Mouse (Mus musculus) ES-E14 (cell line): ENCODE data around the gene Zmiz1.

Source experiments
- CHD2 ChIP-seq: IDR thresholded peaks from 2 replicates; pipeline ENCODE4 v1.6.1; 2014; ENCODE audit warnings: mild to moderate bottlenecking, low read depth, low read length, inconsistent platforms
- HCFC1 ChIP-seq: IDR thresholded peaks from 2 replicates; pipeline ENCODE4 v1.6.1; 2012; ENCODE audit warnings: low read length, inconsistent platforms, borderline replicate concordance; ENCODE audit not compliant: insufficient read depth
- MAFK ChIP-seq: IDR thresholded peaks from 2 replicates; pipeline ENCODE4 v1.6.1; 2014; ENCODE audit warnings: mild to moderate bottlenecking, low read depth, low read length, inconsistent platforms; ENCODE audit not compliant: insufficient read depth
- ZC3H11A ChIP-seq: IDR thresholded peaks from 2 replicates; pipeline ENCODE4 v1.6.1; 2012; ENCODE audit warnings: low read depth, mild to moderate bottlenecking, inconsistent platforms, low read length, borderline replicate concordance
- ZNF384 ChIP-seq: IDR thresholded peaks from 2 replicates; pipeline ENCODE4 v1.6.1; 2012; ENCODE audit warnings: low read depth, low read length, inconsistent platforms

DNA sequence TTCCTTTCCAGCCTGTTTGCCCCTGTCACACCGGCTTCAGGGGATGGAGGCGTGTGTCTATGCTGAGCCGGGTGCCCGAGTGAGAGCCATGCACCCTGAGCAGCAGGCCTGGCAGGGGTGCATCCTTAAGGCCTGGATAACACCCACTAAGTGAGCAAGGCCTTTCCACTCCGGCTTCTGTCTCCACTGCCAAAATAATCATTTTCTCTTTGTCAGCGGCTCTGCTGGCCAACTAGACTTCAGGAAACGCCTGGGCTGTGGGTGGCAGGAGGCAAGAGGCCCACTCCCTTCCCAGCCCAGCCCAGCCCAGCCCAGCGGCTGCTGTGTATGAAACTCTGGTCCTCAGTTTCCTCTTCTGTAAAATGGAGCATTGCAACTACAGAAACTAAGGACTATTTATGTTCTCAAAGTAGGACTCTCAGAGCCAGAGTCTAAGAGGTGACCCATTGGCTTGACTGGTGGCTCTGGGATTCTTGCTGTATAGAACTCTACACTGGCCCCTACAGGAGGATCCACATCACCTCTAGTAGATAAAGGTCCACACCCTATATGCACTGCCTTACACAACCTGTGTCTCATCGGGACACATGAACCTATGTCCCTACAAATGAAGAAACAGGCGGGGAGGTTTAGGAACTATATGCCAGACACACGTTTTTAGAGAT lies 76.1 kb downstream of the Zmiz1 start:
- no peak for TF ChIP-seq ZC3H11A
- TF ChIP-seq CHD2 = no peak
- no peak for TF ChIP-seq HCFC1
- no peak for TF ChIP-seq ZNF384
- no peak for TF ChIP-seq MAFK
